Mouse (Mus musculus) brain, embryonic 14.5 days (tissue): Measurements from ENCODE around the gene Fuca2. TPM values are rescaled to one million over a fixed set of nuclear protein-coding genes. Genes with fewer than 3 reads are reported as not detected.
A peak's percentile ranks its signal among the peaks of the same experiment; 100 is the strongest.
"Not testable (repeated sequence)": the region's sequence is repeated elsewhere in the genome, so short reads cannot be mapped to it uniquely, and the experiment has no call there.

Source experiments
- DNase-seq: peaks from one replicate; pipeline ENCODE4 v3.0.0-alpha.2; 2011; ENCODE audit warnings: low read depth
- CTCF ChIP-seq: fragments of 200-500 bp; IDR thresholded peaks from 2 replicates; pipeline ENCODE4 v1.5.1; 2012; ENCODE audit warnings: inconsistent platforms, mild to moderate bottlenecking, moderate library complexity, borderline replicate concordance; ENCODE audit not compliant: insufficient read depth, insufficient read length; ENCODE audit errors: extremely low read depth
- POLR2A ChIP-seq: fragments of 200-500 bp; IDR thresholded peaks from 2 replicates; pipeline ENCODE4 v1.6.1; 2012; ENCODE audit warnings: mild to moderate bottlenecking, inconsistent platforms, borderline replicate concordance; ENCODE audit not compliant: poor library complexity, insufficient read depth, insufficient read length, severe bottlenecking; ENCODE audit errors: extremely low read depth
- polyA plus RNA-seq: library from polyadenylated mRNA; depleted of rRNA; stranded (reverse); fragments of >200 nt; gene quantifications from 2 replicates; pipeline ENCODE4 v1.2.3, GENCODE M21; 2012

Gene Fuca2
- polyA plus RNA-seq, 1 experiment, result 17.0 TPM

- DNase-seq, result peak; percentile 47
Observed at GRCm38 (mm10) chr10:13485958-13486357, 13.4 kb upstream of the Fuca2 start.

GRCm38 (mm10) chr10:13489671-13490070 is 9.7 kb upstream of the Fuca2 start:
- TF ChIP-seq POLR2A (no peak), CTCF (no peak)
- no peak for DNase-seq

More at GRCm38 (mm10) chr10:13485958-13486357, 13.4 kb upstream of the Fuca2 start:
- no peak for TF ChIP-seq POLR2A
- no peak for TF ChIP-seq CTCF

- no peak for DNase-seq
- TF ChIP-seq CTCF, result no peak
- TF ChIP-seq POLR2A, result no peak
Observed at GRCm38 (mm10) chr10:13493978-13494686, 5.2 kb upstream of the Fuca2 start.

- no peak for DNase-seq
- TF ChIP-seq CTCF, result no peak
- no peak for TF ChIP-seq POLR2A
Observed at GRCm38 (mm10) chr10:13496315-13496714, 3.0 kb upstream of the Fuca2 start.

DNA sequence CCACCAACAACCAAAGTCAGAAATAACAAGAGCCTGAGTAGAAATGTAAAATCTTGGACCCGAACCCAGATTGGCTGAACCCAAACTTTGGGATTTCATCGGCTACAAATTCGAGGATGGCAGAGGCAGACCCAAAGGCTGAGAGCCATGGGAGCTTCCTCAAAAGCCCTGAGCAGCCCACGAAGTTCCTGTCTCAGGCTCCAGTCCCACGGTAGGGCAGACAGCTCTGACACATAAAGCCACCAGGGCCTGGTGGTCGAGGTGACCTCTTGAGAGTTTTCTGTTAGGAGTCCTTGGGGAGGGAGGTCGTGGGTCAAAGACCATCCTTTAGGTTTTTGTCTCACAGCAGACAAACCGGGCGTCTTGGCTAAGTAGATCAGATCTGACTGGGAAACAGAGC is 1.1 kb downstream of the Fuca2 start:
- DNase-seq, result no peak
- TF ChIP-seq POLR2A (no peak), CTCF (no peak)

DNA sequence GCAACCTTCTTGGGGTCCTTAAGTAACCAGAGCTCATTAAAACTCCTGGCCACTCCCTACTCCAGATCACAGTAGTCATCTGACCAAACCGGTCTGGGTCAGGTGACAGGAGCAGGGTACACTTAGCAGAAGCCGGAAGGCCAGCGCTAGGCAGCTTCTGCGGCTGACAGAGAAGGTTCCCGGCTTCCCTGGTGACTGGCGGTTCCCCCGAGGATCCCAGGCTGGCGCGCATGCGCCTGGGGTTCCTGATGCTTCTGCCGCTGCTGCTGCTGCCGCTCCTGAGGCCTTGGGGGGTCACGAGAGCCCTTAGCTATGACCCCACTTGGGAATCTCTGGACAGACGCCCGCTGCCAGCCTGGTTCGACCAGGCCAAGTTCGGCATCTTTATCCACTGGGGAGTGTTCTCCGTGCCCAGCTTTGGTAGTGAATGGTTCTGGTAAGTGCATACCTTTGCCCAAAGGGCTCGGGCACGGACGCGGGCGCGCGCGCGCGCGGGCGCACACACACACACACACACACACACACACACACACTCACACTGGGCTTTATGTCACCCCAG is 1.7 kb downstream of the Fuca2 start:
- TF ChIP-seq POLR2A (no peak), CTCF (no peak)
- DNase-seq, result peak; percentile 91

- DNase-seq, result not testable (repeated sequence)
Observed at GRCm38 (mm10) chr10:13501533-13501932, 2.2 kb downstream of the Fuca2 start.

GRCm38 (mm10) chr10:13502371-13502770 is 3.0 kb downstream of the Fuca2 start:
- no peak for TF ChIP-seq POLR2A

GRCm38 (mm10) chr10:13521857-13522256 is 22.5 kb downstream of the Fuca2 start:
- TF ChIP-seq CTCF (no peak), POLR2A (no peak)
- DNase-seq, result no peak

More at GRCm38 (mm10) chr10:13502371-13502770, 3.0 kb downstream of the Fuca2 start:
- peak; percentile 2 for DNase-seq

DNA sequence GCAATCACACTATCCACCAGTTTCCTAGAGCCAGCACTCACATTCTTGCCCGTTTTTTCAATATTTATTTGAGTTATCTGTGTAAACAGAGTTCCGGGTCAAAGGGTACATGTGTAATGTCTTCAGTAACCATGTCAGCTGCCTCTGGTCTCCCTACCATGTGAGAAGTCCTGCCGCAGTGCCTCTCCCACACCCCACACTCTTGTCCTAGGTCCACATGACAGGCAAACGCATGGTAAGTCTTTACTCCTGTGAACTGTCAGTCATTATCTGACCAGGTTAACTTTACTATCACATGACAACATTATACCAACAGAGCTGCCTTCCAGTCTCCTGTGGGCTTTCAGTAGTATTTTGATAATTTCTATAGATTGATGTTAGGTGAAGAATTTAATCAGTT is 28.8 kb downstream of the Fuca2 start:
- no peak for TF ChIP-seq POLR2A
- no peak for TF ChIP-seq CTCF
- no peak for DNase-seq

- DNase-seq, result no peak
- TF ChIP-seq CTCF (no peak), POLR2A (no peak)
Observed at GRCm38 (mm10) chr10:13534751-13535150, 35.4 kb downstream of the Fuca2 start.

- TF ChIP-seq CTCF (no peak), POLR2A (no peak)
- no peak for DNase-seq
Observed at GRCm38 (mm10) chr10:13536706-13537105, 37.4 kb downstream of the Fuca2 start.
